Mouse (Mus musculus) gastrocnemius, postnatal 10 days (tissue): ENCODE measurements around the gene Oma1. TPM values are rescaled to one million over a fixed set of nuclear protein-coding genes. Genes with fewer than 3 reads are reported as not detected.

Experiments
- DNase-seq: peaks from one replicate; pipeline ENCODE4 v3.0.0; 2021; ENCODE audit warnings: mixed read lengths
- long read RNA-seq, 2 experiments: library from polyadenylated mRNA; stranded (forward); transcript quantifications; one replicate each; pipeline ENCODE4 v2.0.0; 2021
- total RNA-seq, 2 experiments: library from RNA; stranded (reverse); gene quantifications; 2 replicates each; pipeline ENCODE4 v1.2.3; 2021

Oma1 gene
- total RNA-seq: 10 to 100 TPM; 18.3 to 19.7 TPM
- long read RNA-seq, experiment 1, transcript Oma1-201 (9 exons, 1,915 nt): major isoform, 29 of 36 reads
- long read RNA-seq, experiment 1, partial matches to known transcripts: 0 of 36 reads
- long read RNA-seq, experiment 1, other reads (novel, unspliced or antisense): 7 of 36 reads
- long read RNA-seq, experiment 2, transcript Oma1-201 (9 exons, 1,915 nt): major isoform, 31 of 41 reads
- long read RNA-seq, experiment 2, partial matches to known transcripts: 2 of 41 reads
- long read RNA-seq, experiment 2, other reads (novel, unspliced or antisense): 8 of 41 reads

DNA sequence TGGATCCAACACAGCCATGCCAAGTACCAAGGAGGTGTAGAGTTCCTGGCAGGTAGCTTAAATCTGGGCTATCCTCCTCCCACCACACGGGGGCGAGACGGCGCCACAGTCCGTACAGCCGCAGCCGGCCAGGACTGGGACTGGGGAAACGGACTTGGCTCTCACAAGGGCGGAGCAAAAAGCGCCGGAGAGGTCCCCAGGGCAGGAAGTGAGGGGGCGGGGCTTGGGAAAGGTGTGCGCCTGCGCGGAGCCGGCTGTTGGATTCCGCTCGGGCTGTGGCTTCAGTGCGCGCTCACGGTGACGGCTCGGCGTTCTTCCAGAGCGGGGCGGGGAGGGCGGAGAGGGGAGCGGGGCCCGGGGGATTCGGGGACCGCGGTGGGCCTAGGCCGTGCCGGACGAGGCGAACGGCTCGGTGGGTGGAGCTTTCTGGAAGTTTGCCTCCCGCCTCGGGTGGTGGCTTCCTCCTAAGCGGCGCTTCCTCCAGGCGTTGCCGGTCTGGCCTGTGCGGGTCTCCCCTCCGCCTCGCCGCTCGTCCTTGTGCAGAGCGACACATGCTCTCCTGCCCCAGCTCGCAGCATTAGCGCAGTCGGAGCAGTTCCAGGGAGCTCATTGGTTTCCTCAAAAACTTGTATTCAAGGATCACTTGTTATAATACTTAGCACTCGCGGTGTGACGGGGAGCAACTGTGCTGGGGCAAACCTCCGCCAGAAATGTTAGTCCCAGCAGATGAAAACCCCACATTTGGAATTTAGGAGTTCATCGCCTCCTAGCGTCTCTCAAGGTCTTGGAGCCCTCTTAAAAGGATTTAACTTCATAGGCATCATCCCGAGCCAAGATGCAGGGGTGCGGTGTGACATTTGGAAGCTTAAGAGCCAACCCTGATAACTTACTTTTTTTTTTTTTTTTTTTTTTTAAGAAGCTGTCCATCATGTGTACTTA is at the start of gene Oma1:
TSS of gene Oma1 (plus strand) at position 226 of the 939 bp plus-strand sequence.
- peak; percentile 99 for DNase-seq

DNA sequence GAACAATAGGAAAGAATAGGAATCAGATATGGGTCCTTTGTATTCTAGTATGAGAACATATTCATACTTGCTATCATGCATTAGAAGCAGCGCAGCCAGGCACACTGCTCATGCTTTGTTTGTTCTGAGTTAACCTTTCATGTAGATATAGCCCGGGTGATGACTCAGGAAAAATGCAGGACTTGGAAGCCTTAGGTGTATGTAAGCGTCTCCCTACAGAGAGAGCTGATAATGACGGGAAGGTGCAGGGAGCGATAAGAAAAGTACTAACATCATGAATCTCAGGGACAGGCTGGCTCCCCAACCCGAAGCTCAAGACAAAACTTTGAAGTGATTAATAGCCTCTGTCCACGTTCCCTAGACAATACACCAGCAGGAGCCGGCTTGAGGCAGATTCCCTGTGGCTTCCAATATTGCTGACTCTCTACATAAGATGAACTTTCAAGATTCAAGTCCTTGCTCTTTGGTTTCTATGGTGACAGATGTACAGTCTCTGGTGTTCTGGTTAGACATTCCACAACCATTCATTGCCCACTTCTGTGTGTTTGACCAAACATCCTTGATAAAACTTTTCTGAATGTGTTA is 49.7 kb upstream of the Oma1 start:
- no peak for DNase-seq

GRCm38 (mm10) chr4:103265166-103265565 is 48.4 kb upstream of the Oma1 start:
- no peak for DNase-seq

DNA sequence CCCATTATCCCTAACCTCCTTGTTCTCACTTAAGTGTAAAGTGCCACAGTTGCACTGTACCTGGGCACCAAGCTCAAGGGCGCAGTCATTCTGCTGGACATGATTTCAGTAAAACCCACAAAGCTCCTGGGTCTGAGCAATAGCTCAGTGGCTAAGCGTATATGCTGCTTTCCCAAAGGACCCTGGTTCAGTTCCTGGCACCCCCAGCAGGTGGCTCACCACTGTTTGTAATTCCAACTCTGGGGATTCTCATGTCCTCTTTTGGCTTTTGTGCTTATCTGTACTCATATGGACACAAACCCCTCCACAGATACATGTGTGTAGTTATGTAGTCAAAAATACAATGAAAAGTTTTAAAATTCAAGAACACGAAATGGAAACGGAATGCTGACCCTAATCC is 44.3 kb upstream of the Oma1 start:
- DNase-seq: no peak

- no peak for DNase-seq
Observed at GRCm38 (mm10) chr4:103273021-103273420, 40.6 kb upstream of the Oma1 start.

DNA sequence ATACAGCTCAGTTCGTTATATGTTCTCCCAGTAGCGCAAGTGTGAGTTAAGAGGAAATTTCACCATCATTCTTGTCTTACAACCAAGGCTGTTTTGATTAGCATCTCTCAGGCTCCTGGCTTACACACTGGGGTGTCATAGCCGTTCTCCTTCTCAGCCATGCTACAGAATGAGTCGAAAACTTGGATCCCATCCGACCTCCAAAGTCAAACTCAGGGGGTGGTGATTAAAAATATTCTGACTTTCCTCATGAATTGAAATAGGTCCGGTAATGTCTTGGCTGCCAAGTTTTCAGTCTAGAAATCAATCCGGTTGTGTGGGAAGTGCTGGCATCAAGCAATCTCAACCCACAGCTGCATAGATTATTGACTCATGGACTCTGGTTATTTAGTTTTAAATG is 25.3 kb upstream of the Oma1 start:
- no peak for DNase-seq

- no peak for DNase-seq
Observed at GRCm38 (mm10) chr4:103290763-103291162, 22.8 kb upstream of the Oma1 start, which contains the start of gene 4921539E11Rik. TSS of gene 4921539E11Rik (minus strand) at chr4:103290863.

GRCm38 (mm10) chr4:103299342-103299741 is 14.3 kb upstream of the Oma1 start:
- DNase-seq: peak; percentile 12

- no peak for DNase-seq
Observed at GRCm38 (mm10) chr4:103303851-103304250, 9.8 kb upstream of the Oma1 start.

- DNase-seq: no peak
Observed at GRCm38 (mm10) chr4:103314526-103314910, 906 bp downstream of the Oma1 start.

DNA sequence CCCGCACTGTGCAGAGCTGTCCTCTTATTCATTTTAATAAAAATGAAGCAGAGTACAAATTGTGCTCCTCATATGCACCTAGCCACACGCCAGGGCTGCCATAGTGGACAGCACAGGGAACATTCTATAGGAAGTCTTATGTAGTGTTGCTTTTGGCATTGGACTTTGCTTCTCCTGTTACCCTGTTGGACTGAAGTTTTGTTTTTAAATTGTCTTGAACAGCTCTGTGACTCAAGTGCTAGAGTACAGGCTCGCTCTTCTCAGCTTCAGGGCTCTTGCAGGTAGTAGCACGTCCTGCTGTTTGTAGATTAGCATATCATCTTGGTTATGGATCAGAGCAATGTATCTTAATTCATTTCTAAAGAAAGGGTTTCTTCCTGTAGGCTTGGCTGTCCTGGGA is 2.2 kb downstream of the Oma1 start:
- DNase-seq: no peak

DNA sequence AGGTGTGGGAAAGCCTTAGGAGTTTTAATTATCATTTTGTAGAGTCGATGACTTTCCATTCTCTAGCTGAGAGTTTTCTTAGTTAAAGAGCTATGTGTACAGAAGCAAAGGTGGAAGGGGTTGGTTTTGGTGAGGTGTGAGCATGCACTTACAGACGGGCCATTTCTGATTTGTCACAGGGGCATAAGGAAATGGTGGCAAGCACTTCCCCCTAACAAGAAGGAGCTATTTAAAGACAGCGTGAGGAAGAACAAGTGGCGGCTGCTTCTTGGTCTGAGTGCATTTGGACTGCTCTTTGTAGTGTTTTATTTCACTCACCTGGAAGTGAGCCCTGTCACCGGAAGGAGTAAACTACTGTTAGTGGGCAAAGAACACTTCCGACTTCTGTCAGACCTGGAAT is 7.8 kb downstream of the Oma1 start:
- no peak for DNase-seq

DNA sequence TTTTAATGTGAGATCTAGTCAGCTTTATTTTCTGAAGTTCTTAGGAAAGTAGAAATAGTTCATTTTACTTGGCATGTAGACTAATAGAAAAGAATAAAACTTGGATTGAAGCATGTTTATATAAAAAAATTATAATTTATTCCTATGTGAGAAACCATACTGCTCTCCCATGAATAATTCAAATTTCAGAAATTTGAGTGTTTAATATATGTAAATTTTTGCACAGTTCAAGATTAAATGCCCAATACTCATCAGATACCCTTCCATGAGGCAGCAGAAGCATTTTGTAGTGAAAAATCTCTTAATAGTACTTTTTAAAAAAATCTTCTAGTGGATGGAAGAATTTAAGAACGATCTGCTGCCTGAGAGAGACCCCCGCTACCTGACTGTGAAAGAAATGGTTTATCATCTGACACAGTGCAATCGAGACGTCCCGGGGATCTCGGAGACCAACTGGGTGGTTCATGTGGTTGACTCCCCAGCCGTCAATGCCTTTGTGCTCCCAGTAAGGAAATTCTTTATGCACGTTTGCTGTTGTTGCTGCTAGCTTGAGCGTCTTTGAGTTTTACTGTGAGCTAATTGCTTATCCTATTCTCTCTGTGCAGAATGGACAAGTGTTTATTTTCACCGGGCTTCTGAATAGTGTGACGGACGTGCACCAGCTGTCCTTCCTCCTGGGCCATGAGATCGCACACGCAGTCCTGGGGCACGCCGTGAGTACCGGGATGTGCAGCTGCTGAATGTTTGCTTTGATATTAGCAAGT is 11.3 kb downstream of the Oma1 start:
- DNase-seq: no peak

- DNase-seq: peak; percentile 40
Observed at GRCm38 (mm10) chr4:103326994-103327393, 13.4 kb downstream of the Oma1 start.

DNA sequence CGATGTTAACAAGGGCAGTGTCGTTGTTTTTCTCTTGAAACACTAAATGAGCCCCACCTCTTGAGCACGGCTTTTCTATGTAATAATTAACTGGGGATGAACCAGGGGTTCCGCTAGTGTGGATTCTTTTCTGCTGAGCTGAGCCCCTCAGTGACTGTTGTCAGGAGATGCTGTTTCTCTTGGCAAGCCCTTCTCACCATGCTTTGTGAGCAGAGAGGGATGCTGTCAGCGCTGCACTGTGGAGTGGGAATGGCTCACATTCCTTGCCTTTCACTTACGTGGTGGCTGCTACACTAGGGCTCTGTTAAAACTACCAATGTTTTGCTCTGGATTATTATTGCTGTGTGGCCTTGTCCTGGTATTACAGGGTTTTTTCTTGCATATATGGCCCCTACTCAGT is 15.7 kb downstream of the Oma1 start:
- DNase-seq: no peak

DNA sequence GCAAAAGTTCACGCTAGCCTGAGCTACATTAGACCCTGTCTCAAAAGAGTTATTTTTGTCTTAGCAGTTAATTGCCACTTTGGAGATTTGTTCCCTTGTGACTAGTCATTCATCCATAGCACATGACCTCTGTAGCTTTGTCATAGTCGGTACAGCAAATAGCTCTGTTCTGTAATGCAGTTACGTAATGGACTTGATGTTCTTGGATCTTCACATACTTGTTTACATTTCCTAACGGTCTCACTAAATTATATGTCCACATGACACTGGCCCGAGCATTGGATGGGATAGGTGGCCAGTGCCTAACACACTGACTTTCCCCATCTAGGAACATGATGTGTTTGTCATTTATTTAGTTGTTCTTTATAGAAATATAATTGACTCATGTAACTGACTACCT is 21.5 kb downstream of the Oma1 start:
- DNase-seq: no peak

GRCm38 (mm10) chr4:103340726-103341125 is 27.1 kb downstream of the Oma1 start:
- no peak for DNase-seq

GRCm38 (mm10) chr4:103341620-103342019 is 28.0 kb downstream of the Oma1 start:
- DNase-seq: no peak

GRCm38 (mm10) chr4:103346058-103346457 is 32.4 kb downstream of the Oma1 start:
- no peak for DNase-seq

DNA sequence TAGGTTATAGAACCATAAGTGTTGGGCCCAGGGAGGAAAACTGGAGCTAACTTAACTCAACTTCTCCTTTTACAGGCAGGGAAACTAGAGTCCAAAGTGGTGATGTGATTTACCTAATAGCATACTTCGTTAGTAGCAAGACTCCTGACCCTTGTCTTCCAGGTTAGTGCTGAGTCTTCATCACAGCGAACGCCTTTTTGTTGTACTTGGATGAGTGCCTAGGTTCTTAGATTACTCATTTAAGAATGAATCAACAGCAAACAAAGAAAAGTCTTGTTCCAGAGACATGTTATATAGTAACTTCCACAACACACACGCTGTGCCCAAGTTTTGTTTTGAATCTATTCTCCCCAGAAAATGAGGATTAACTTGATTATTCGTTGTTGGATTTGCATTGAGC is 33.2 kb downstream of the Oma1 start:
- DNase-seq: no peak

DNA sequence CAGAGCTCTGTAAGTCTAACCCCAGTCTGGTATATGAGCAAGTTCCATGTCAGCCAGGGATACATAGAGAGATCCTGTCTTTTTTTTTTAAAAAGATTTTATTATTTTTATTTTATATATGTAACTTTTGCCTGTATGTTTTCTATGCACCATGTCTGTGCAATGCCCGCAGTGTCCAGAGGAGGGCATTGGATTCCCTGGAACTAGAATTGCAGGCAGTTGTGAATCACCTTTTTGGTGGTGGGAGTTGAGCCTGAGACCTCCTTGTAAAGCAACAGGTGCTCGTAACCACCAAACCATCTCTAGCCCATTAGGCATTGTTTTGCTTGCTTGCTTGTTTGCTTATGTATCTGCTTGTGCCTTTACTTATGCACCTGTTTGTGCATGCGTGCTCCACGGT is 35.6 kb downstream of the Oma1 start:
- no peak for DNase-seq

GRCm38 (mm10) chr4:103352926-103353325 is 39.3 kb downstream of the Oma1 start:
- DNase-seq: no peak
